Mouse (Mus musculus): ENCODE measurements around the gene Fam178b. TPM values are rescaled to one million over a fixed set of nuclear protein-coding genes. Genes with fewer than 3 reads are reported as not detected.
A peak's percentile ranks its signal among the peaks of the same experiment; 100 is the strongest.
"Not testable (repeated sequence)": the region's sequence is repeated elsewhere in the genome, so short reads cannot be mapped to it uniquely, and the experiment has no call there.

Gene Fam178b
- polyA plus RNA-seq, 1 experiment from 2014 or later, result 0.87 TPM

GRCm38 (mm10) chr1:36539186-36539585 lies 143.8 kb downstream of the Fam178b start, which contains the start of gene Gm42417:
Gene Gm42417, minus strand, starts transcription at chr1:36539429.
- no peaks in the 10 kb centered on the region; the same call in 1 of the 2 replicates for H3K4me1 ChIP-seq (replicated peaks; ENCODE audit: control insufficient read depth, insufficient read depth, low read length)
- WGBS, result 29% methylated on average over 9 of the region's 9 CpGs
- H3K9me3 ChIP-seq (ENCODE audit: control insufficient read depth), result no peaks in the 10 kb centered on the region
- ATAC-seq, result peak; percentile 53; the same call in 1 of the 2 replicates
- no peak within 1 kb of the TSS for H3K4me2 ChIP-seq (replicated peaks; ENCODE audit: low read depth)
- peaks cover 46% of the 10 kb centered on the region for H3K36me3 ChIP-seq (ENCODE audit: control insufficient read depth, insufficient read depth)
- no peak within 1 kb of the TSS for H3K4me3 ChIP-seq (ENCODE audit: low read depth, low read length)
- no peak within 1 kb of the TSS; the same call in 1 of the 2 replicates for H3K9ac ChIP-seq (ENCODE audit: low read depth, low read length)
- H3K27me3 ChIP-seq (replicated peaks; ENCODE audit: control insufficient read depth, insufficient read depth, low read length), result no peaks in the 10 kb centered on the region
- TF ChIP-seq CTCF (IDR thresholded peaks at IDR 0.05; ENCODE audit: low read depth), result no peak
- H3K27ac ChIP-seq (ENCODE audit: low read depth, low read length), result peak within 1 kb of the TSS; percentile 21; the same call in 1 of the 2 replicates

DNA sequence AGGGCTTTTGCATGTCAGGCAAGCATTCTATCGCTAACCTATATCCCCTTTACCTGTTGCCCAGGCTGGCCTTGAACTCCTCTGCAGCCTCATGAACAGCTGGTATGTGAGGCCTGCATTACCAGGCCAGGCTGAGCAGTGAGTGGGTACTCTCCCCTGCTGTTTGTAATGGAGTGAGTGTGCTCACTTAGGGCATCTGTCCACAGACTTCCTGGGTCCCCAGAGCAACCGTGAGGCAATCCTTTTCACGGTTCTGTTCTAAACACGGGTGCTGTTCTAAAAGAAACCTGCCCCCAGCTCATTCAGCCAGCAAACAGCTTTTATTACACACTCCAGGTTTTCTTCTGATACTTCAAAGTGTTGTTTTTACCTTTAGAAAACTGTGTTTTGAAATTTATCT lies 144.3 kb downstream of the Fam178b start:
- no peak for ATAC-seq
- Histone ChIP-seq H3K4me2 (replicated peaks; ENCODE audit: low read depth) (no peak overlapping the region), H3K9ac (ENCODE audit: low read depth, low read length) (no peak overlapping the region; the same call in 1 of the 2 replicates), H3K27me3 (replicated peaks; ENCODE audit: control insufficient read depth, insufficient read depth, low read length) (no peaks in the 10 kb centered on the region), H3K4me3 (ENCODE audit: low read depth, low read length) (no peak overlapping the region), H3K27ac (ENCODE audit: low read depth, low read length) (0 out of 2 replicates have a peak overlapping the region, but pooled peaks have one; percentile 21), H3K36me3 (ENCODE audit: control insufficient read depth, insufficient read depth) (peaks cover 43% of the 10 kb centered on the region), H3K9me3 (ENCODE audit: control insufficient read depth) (no peaks in the 10 kb centered on the region), H3K4me1 (replicated peaks; ENCODE audit: control insufficient read depth, insufficient read depth, low read length) (no peaks in the 10 kb centered on the region; the same call in 1 of the 2 replicates)
- 68% methylated on average over 4 of the region's 4 CpGs for WGBS
- TF ChIP-seq CTCF (IDR thresholded peaks at IDR 0.05; ENCODE audit: low read depth), result no peak

GRCm38 (mm10) chr1:36536783-36537182 lies 146.2 kb downstream of the Fam178b start, which contains the start of gene Ankrd23:
Gene Ankrd23, minus strand, starts transcription at chr1:36536883.
- H3K4me3 ChIP-seq (ENCODE audit: low read depth, low read length); H3K9ac ChIP-seq (ENCODE audit: low read depth, low read length); H3K4me2 ChIP-seq (replicated peaks; ENCODE audit: low read depth); H3K4me1 ChIP-seq (replicated peaks; ENCODE audit: control insufficient read depth, insufficient read depth, low read length); ATAC-seq; H3K27me3 ChIP-seq (replicated peaks; ENCODE audit: control insufficient read depth, insufficient read depth, low read length); H3K27ac ChIP-seq (ENCODE audit: low read depth, low read length); H3K9me3 ChIP-seq (ENCODE audit: control insufficient read depth): not testable (repeated sequence)
- 92% methylated on average over 9 of the region's 9 CpGs for WGBS
- peaks cover 35% of the 10 kb centered on the region for H3K36me3 ChIP-seq (ENCODE audit: control insufficient read depth, insufficient read depth)

DNA sequence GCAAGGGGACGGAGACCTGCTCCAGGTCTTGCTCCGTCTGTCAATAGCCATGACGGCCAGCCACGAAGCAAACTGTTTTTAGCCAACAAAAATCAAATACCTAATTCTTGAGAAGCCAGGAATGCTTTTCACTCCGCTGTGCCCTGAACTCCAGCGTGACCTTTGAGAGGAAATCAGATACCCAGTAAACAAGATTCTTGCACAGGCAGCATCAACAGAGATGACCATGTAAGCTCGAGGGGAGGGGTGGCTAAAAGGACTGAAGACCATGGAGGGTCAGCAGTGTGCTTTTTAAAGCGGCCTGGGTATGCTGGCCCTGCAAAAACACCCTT lies 146.6 kb downstream of the Fam178b start:
- 69% methylated on average over 8 of the region's 8 CpGs for WGBS

DNA sequence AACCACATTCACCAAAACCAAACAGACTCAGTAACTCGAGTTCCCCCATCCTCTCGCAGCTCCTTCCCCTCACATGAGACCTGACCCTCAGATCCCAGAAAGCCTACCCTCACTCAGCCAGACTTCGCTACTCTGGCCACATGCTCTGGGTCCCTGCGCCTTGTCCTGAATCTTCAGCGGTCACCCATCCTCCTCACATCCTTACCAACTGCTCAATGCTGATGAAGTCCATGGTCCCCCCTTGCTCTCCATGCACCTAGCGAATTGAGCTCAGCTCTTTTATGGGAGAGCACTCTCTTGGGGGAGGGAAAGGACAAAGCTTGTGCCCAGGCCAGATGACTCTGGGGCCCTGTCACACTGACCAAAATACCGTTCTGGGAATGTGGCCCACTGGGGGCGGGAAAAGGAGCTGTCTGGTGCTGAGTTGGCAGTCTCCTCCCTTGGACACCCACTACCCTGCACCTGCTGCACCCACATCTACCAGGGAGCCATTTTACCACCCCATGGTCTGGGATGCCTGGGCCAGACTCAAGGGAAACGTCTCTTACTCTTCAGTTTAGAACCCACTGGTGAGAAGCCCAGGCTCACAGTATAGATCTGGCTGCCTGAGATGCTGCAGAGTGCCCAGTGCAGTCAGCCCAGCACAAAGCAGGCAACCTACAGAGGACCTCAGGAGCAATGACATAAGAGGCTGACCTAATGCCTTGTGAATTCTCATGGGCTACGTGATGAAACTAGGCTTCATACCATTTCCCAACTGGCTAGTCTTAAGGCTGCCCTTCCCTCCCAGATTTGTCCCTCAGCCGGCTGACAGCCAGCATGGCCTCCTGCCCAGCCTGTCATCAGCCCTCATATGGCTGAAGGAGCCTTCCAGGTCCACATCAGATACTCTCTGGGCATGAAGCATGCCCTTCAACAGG lies 147.2 kb downstream of the Fam178b start:
- Histone ChIP-seq H3K36me3 (ENCODE audit: control insufficient read depth, insufficient read depth) (peaks cover 33% of the 10 kb centered on the region), H3K4me2 (replicated peaks; ENCODE audit: low read depth) (no peak overlapping the region), H3K4me3 (ENCODE audit: low read depth, low read length) (no peak overlapping the region), H3K4me1 (replicated peaks; ENCODE audit: control insufficient read depth, insufficient read depth, low read length) (no peaks in the 10 kb centered on the region; the same call in 1 of the 2 replicates), H3K27me3 (replicated peaks; ENCODE audit: control insufficient read depth, insufficient read depth, low read length) (no peaks in the 10 kb centered on the region), H3K9me3 (ENCODE audit: control insufficient read depth) (no peaks in the 10 kb centered on the region), H3K9ac (ENCODE audit: low read depth, low read length) (no peak overlapping the region), H3K27ac (ENCODE audit: low read depth, low read length) (no peak overlapping the region)
- no peak for TF ChIP-seq CTCF (IDR thresholded peaks at IDR 0.05; ENCODE audit: low read depth)
- ATAC-seq, result no peak
- 83% methylated on average over 11 of the region's 11 CpGs for WGBS

More for the DNA sequence above, 146.6 kb downstream of the Fam178b start:
- no peak overlapping the region for H3K4me2 ChIP-seq (replicated peaks; ENCODE audit: low read depth)
- no peak overlapping the region for H3K9ac ChIP-seq (ENCODE audit: low read depth, low read length)
- H3K4me1 ChIP-seq (replicated peaks; ENCODE audit: control insufficient read depth, insufficient read depth, low read length), result no peaks in the 10 kb centered on the region; the same call in 1 of the 2 replicates
- peaks cover 34% of the 10 kb centered on the region for H3K36me3 ChIP-seq (ENCODE audit: control insufficient read depth, insufficient read depth)
- no peak overlapping the region for H3K4me3 ChIP-seq (ENCODE audit: low read depth, low read length)
- no peak for TF ChIP-seq CTCF (IDR thresholded peaks at IDR 0.05; ENCODE audit: low read depth)
- no peaks in the 10 kb centered on the region for H3K9me3 ChIP-seq (ENCODE audit: control insufficient read depth)
- no peaks in the 10 kb centered on the region for H3K27me3 ChIP-seq (replicated peaks; ENCODE audit: control insufficient read depth, insufficient read depth, low read length)
- ATAC-seq, result no peak
- H3K27ac ChIP-seq (ENCODE audit: low read depth, low read length), result no peak overlapping the region; the same call in 1 of the 2 replicates

GRCm38 (mm10) chr1:36534595-36535058 lies 148.4 kb downstream of the Fam178b start:
- H3K4me2 ChIP-seq (replicated peaks; ENCODE audit: low read depth), result 0 out of 2 replicates have a peak overlapping the region, but pooled peaks have one; percentile 27
- ATAC-seq, result peak; percentile 54
- H3K27ac ChIP-seq (ENCODE audit: low read depth, low read length), result no peak overlapping the region
- TF ChIP-seq CTCF (IDR thresholded peaks at IDR 0.05; ENCODE audit: low read depth), result peak; percentile 53
- peaks cover 24% of the 10 kb centered on the region for H3K36me3 ChIP-seq (ENCODE audit: control insufficient read depth, insufficient read depth)
- H3K4me3 ChIP-seq (ENCODE audit: low read depth, low read length), result no peak overlapping the region
- 48% methylated on average over 6 of the region's 6 CpGs for WGBS
- no peaks in the 10 kb centered on the region; the same call in 1 of the 2 replicates for H3K4me1 ChIP-seq (replicated peaks; ENCODE audit: control insufficient read depth, insufficient read depth, low read length)
- H3K9ac ChIP-seq (ENCODE audit: low read depth, low read length), result no peak overlapping the region
- no peaks in the 10 kb centered on the region for H3K9me3 ChIP-seq (ENCODE audit: control insufficient read depth)
- no peaks in the 10 kb centered on the region for H3K27me3 ChIP-seq (replicated peaks; ENCODE audit: control insufficient read depth, insufficient read depth, low read length)

All from intestine, postnatal 0 days (tissue).